Mouse (Mus musculus) heart, embryonic 11.5 days (tissue): ENCODE data around the gene Add3. TPM values are rescaled to one million over a fixed set of nuclear protein-coding genes. Genes with fewer than 3 reads are reported as not detected.

Experiments
- ATAC-seq: fragments of 200-750 bp; cut with Nextera tagmentation; replicated peaks from 2 replicates; pipeline ENCODE4 v1.8.0; 2017; ENCODE audit warnings: moderate library complexity; ENCODE audit not compliant: insufficient number of reproducible peaks, low FRiP score, low TSS enrichment
- H3K27ac ChIP-seq: fragments of 300-500 bp; sonication (generic); 2 replicates; pipeline ENCODE4 v1.5.1; 2014; ENCODE audit warnings: mild to moderate bottlenecking, low read depth, low read length
- H3K27me3 ChIP-seq: fragments of 300-500 bp; sonication (generic); 2 replicates; pipeline ENCODE4 v1.6.1; 2014; ENCODE audit warnings: mild to moderate bottlenecking, low read length, mixed read lengths; ENCODE audit not compliant: control insufficient read depth, insufficient read depth
- H3K36me3 ChIP-seq: fragments of 300-500 bp; sonication (generic); 2 replicates; pipeline ENCODE4 v1.6.1; 2014; ENCODE audit warnings: mild to moderate bottlenecking, low read length, moderate library complexity, mixed read lengths; ENCODE audit not compliant: control insufficient read depth, insufficient read depth
- H3K4me1 ChIP-seq: fragments of 300-500 bp; sonication (generic); 2 replicates; pipeline ENCODE4 v1.6.1; 2014; ENCODE audit warnings: low read length; ENCODE audit not compliant: control insufficient read depth, insufficient read depth
- H3K4me2 ChIP-seq: fragments of 300-500 bp; sonication (generic); 2 replicates; pipeline ENCODE4 v1.6.1; 2014; ENCODE audit warnings: mild to moderate bottlenecking, moderate library complexity
- H3K4me3 ChIP-seq: fragments of 300-500 bp; sonication (generic); 2 replicates; pipeline ENCODE4 v1.5.1; 2014; ENCODE audit warnings: low read depth, low read length
- H3K9ac ChIP-seq: fragments of 300-500 bp; sonication (generic); 2 replicates; pipeline ENCODE4 v1.6.1; 2014; ENCODE audit warnings: mild to moderate bottlenecking, low read depth, low read length, moderate library complexity
- H3K9me3 ChIP-seq: fragments of 300-500 bp; sonication (generic); replicated peaks from 2 replicates; pipeline ENCODE4 v1.6.1; 2016; ENCODE audit warnings: low read length; ENCODE audit not compliant: control insufficient read depth
- WGBS: fragments of 180-500 bp; shearing (Covaris S2); extraction: QIAGEN DNeasy Blood & Tissue Kit; methylation state at CpG from one replicate; pipeline ENCODE4 v1.1.7; 2014; ENCODE audit not compliant: insufficient replicate concordance; 5-methylcytosine and 5-hydroxymethylcytosine counted together
- polyA plus RNA-seq: library from polyadenylated mRNA; unstranded; fragments of >200 nt; fragmentation: Nextera tagmentation; extraction: Ambion mirVana; gene quantifications from 2 replicates; pipeline ENCODE4 v1.2.1, GENCODE M21; 2014

Gene Add3
- polyA plus RNA-seq, 1 experiment from 2014 or later, result 133 TPM

DNA sequence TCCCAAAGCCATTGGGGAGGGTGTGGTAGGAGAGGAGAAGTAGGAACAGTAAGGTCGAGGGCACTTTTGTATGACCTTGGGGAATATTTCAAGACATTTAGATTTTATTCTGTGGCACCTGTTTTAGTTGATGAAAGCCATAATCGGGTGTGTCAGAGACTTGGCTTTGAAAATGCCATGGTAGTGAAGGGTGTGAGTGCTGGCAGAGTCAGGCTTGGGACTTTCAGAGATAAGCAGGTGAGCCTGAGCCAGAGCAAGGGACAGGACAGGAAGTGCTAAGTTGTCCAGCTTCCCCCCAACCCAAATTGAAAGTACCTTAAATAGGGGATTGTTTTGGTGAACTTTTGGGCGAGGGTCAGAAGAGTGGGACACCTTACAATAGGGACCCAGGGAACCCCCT lies 16.1 kb downstream of the Add3 start:
- no peak for ATAC-seq
- H3K27ac ChIP-seq, result no peak overlapping the region
- WGBS, result 49% methylated on average over 3 of the region's 3 CpGs

GRCm38 (mm10) chr19:53157176-53157575 lies 16.9 kb downstream of the Add3 start:
- ATAC-seq, result no peak
- H3K36me3 ChIP-seq, result no peaks in the 10 kb centered on the region
- H3K27ac ChIP-seq, result no peak overlapping the region
- no peaks in the 10 kb centered on the region for H3K27me3 ChIP-seq
- H3K9ac ChIP-seq, result no peak overlapping the region
- no peak overlapping the region for H3K4me3 ChIP-seq
- 77% methylated on average over 5 of the region's 5 CpGs for WGBS
- H3K4me2 ChIP-seq, result no peak overlapping the region
- H3K9me3 ChIP-seq, result no peaks in the 10 kb centered on the region
- H3K4me1 ChIP-seq, result peaks cover 34% of the 10 kb centered on the region

More for the DNA sequence above, 16.1 kb downstream of the Add3 start:
- Histone ChIP-seq H3K27me3 (no peaks in the 10 kb centered on the region), H3K4me2 (no peak overlapping the region), H3K36me3 (no peaks in the 10 kb centered on the region), H3K4me1 (peaks cover 38% of the 10 kb centered on the region), H3K4me3 (no peak overlapping the region), H3K9ac (no peak overlapping the region), H3K9me3 (no peaks in the 10 kb centered on the region)

GRCm38 (mm10) chr19:53159351-53159750 lies 19.1 kb downstream of the Add3 start:
- Histone ChIP-seq H3K4me3 (no peak overlapping the region), H3K9ac (no peak overlapping the region), H3K4me1 (peaks cover 14% of the 10 kb centered on the region), H3K4me2 (peak overlapping the region; percentile 8; the same call in 1 of the 2 replicates), H3K27me3 (no peaks in the 10 kb centered on the region), H3K36me3 (no peaks in the 10 kb centered on the region), H3K9me3 (no peaks in the 10 kb centered on the region), H3K27ac (no peak overlapping the region; the same call in 1 of the 2 replicates)
- WGBS, result 26% methylated on average over 7 of the region's 7 CpGs
- no peak for ATAC-seq

DNA sequence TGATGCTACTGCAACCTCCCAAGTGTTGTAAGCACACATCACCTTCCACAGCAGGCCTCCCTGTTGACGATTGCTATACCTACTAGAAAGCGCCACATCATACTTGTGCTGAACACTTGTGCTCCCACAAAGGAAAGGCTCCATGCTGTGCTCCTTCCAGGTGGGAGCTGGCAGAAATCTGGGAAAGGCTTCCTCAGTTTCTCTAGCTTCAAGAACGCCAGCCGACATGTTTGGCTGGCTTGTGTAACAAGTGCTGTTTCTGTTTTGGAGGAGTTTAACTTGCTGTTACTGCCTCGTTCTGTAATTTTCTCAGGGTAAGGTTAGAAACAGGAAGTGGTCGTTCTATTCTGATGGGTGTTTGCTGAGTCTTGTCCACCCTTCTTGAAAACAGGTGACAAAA lies 22.7 kb downstream of the Add3 start:
- H3K4me3 ChIP-seq, result no peak overlapping the region
- no peaks in the 10 kb centered on the region for H3K9me3 ChIP-seq
- no peak overlapping the region for H3K27ac ChIP-seq
- no peak for ATAC-seq
- no peak overlapping the region for H3K9ac ChIP-seq
- no peak overlapping the region for H3K4me2 ChIP-seq
- no peaks in the 10 kb centered on the region for H3K27me3 ChIP-seq
- H3K4me1 ChIP-seq, result peaks cover 19% of the 10 kb centered on the region
- WGBS, result 83% methylated on average over 6 of the region's 6 CpGs
- no peaks in the 10 kb centered on the region for H3K36me3 ChIP-seq

DNA sequence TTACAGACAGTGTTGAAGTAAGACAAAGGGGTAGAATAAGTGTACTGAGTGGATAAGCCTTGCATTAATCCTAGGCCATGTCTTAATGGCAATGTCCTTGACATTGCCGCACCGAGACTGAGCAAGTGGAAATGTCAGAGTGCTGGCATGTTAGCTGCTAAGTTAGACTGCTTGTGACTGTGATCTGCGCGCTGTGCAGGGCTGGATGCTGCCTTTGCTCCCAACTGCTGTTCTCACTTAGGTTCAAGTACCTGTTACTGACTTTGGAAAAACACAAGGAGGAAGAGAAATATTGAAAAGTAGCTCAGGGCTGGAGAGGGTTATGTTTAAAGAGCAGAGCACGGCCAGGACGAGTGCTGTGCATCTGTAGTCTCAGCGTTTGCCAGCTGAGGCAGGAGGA lies 24.4 kb downstream of the Add3 start:
- H3K4me1 ChIP-seq, result peaks cover 20% of the 10 kb centered on the region
- no peak overlapping the region for H3K4me3 ChIP-seq
- H3K36me3 ChIP-seq, result no peaks in the 10 kb centered on the region
- ATAC-seq, result no peak
- H3K9me3 ChIP-seq, result no peaks in the 10 kb centered on the region
- 65% methylated on average over 7 of the region's 7 CpGs for WGBS
- H3K27me3 ChIP-seq, result no peaks in the 10 kb centered on the region
- H3K4me2 ChIP-seq, result no peak overlapping the region
- H3K9ac ChIP-seq, result no peak overlapping the region
- no peak overlapping the region for H3K27ac ChIP-seq

DNA sequence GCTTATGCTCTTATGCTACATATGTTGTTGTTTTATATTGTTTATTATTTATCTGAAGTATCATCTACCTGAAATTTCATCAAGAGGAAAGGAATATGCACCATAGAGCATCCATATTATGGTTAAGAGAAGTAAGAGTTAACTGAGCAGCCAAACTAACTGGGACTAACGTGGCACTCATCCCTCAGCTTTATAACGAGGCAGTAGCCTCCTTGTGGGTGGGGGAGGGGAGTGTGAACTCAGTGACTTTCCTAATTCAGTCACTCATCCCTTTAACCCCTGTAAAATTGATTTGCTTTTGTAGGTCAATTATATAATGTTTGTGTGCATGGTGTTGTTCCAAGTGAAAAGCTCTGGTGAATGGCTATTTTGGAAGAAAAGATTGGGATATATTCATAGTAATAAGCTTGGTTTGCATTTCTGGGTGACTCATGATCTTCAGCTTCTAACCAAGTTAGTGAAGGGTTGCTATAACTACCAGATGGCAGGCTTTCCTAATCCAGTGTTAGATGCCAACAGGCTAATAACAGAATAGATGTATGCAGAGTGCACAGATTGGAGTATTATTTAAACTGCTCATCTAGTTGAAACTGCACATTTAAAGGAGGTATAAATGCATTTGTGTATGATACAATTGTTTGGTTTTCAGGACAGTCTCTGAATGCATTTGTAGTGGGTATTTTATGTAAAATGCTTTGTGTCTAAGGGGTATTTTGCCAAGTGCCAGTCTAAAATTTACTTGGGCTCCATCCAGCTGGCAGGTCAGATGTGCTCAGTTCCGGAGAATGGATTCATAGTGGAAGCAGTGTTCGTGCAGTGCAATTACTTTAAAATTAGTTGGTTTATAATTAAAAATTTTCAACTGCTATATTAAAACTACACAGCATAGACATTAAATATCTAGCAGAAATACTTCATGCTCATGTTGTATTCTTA lies 25.3 kb downstream of the Add3 start:
- no peak overlapping the region for H3K9ac ChIP-seq
- peaks cover 21% of the 10 kb centered on the region for H3K4me1 ChIP-seq
- no peak overlapping the region for H3K4me3 ChIP-seq
- 53% methylated on average over 4 of the region's 4 CpGs for WGBS
- no peaks in the 10 kb centered on the region for H3K9me3 ChIP-seq
- no peak for ATAC-seq
- H3K4me2 ChIP-seq, result no peak overlapping the region
- H3K27me3 ChIP-seq, result no peaks in the 10 kb centered on the region
- H3K27ac ChIP-seq, result no peak overlapping the region
- no peaks in the 10 kb centered on the region for H3K36me3 ChIP-seq

DNA sequence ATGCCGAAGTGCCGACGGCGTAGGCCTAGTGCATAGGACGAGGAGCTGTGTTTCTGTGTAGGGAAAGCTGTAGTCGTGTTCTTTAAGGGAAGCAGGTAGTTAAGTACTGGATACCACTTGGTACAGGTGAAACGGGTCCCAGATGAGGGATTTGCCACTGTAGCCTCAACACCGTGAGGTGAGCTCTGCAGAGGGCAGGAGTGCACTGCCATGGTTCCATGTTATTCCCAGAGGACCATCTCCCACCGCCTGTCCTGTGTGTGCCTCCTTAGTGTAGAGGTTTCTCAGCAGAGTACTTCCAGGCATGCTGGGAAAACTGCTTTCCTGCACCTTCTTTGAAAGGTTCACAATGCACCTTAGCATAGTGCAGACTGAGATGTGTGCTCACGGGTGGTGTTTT lies 26.1 kb downstream of the Add3 start:
- 84% methylated on average over 10 of the region's 10 CpGs for WGBS
- Histone ChIP-seq H3K9me3 (no peaks in the 10 kb centered on the region), H3K4me1 (peaks cover 26% of the 10 kb centered on the region)

DNA sequence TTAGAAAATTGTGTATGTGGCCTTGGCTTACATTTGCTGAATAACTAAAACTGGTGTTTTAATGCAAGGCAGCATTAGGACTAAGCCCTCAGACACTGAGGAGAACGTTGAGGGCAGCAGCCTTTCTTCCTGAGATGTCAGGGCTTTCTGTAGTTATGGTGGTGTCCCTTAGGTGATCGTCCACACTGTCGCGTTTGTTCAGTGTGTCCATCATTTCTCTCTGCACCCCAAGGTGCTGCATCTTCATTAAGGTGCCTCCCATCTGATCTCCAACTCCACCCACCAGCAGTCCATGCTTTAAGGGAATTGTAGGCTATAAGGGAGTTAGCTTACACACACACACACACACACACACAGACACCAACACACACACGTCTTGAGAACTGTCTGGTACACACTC lies 28.3 kb downstream of the Add3 start:
- Histone ChIP-seq H3K4me1 (peaks cover 26% of the 10 kb centered on the region), H3K9me3 (no peaks in the 10 kb centered on the region), H3K36me3 (no peaks in the 10 kb centered on the region), H3K4me3 (no peak overlapping the region), H3K4me2 (no peak overlapping the region), H3K27ac (no peak overlapping the region), H3K9ac (no peak overlapping the region), H3K27me3 (no peaks in the 10 kb centered on the region)
- WGBS, result 60% methylated on average over 5 of the region's 5 CpGs
- ATAC-seq, result no peak

More for the DNA sequence above, 26.1 kb downstream of the Add3 start:
- H3K36me3 ChIP-seq, result no peaks in the 10 kb centered on the region
- no peak overlapping the region for H3K9ac ChIP-seq
- no peak overlapping the region for H3K4me2 ChIP-seq
- no peak overlapping the region for H3K27ac ChIP-seq
- H3K27me3 ChIP-seq, result no peaks in the 10 kb centered on the region
- H3K4me3 ChIP-seq, result no peak overlapping the region
- ATAC-seq, result no peak

DNA sequence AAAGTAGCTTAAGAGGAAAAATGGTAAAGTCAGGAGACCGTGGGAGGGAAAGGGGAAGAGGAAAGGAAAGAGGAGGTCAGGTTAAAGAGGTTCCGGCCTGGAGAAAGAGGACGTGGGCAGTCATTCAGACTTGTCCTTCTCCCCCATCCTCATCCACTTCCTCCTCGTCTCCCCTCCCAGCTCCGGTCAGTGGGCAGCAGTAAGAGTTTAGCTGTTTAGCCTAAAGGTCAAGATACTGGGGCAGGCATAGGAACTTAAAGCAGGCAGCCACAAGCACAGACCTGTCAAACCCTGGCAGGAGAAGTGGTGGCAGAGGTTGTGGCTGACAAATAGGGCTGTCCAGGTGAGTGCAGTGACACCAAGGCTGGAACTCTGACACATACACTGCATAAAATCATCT lies 30.4 kb downstream of the Add3 start:
- H3K27ac ChIP-seq, result peak overlapping the region; percentile 22; the same call in 1 of the 2 replicates
- no peaks in the 10 kb centered on the region for H3K36me3 ChIP-seq
- WGBS, result 55% methylated on average over 5 of the region's 5 CpGs
- H3K4me2 ChIP-seq, result no peak overlapping the region
- no peak for ATAC-seq
- no peaks in the 10 kb centered on the region for H3K27me3 ChIP-seq
- H3K9me3 ChIP-seq, result no peaks in the 10 kb centered on the region
- H3K4me1 ChIP-seq, result peaks cover 18% of the 10 kb centered on the region
- no peak overlapping the region for H3K9ac ChIP-seq
- H3K4me3 ChIP-seq, result no peak overlapping the region
